Mouse (Mus musculus) ES-E14 (cell line): Measurements from ENCODE around the gene Supt5.

Source experiments
- CHD2 ChIP-seq: IDR thresholded peaks from 2 replicates; pipeline ENCODE4 v1.6.1; 2014; ENCODE audit warnings: mild to moderate bottlenecking, low read depth, low read length, inconsistent platforms
- HCFC1 ChIP-seq: IDR thresholded peaks from 2 replicates; pipeline ENCODE4 v1.6.1; 2012; ENCODE audit warnings: low read length, inconsistent platforms, borderline replicate concordance; ENCODE audit not compliant: insufficient read depth
- MAFK ChIP-seq: IDR thresholded peaks from 2 replicates; pipeline ENCODE4 v1.6.1; 2014; ENCODE audit warnings: mild to moderate bottlenecking, low read depth, low read length, inconsistent platforms; ENCODE audit not compliant: insufficient read depth
- ZC3H11A ChIP-seq: IDR thresholded peaks from 2 replicates; pipeline ENCODE4 v1.6.1; 2012; ENCODE audit warnings: low read depth, mild to moderate bottlenecking, inconsistent platforms, low read length, borderline replicate concordance
- ZNF384 ChIP-seq: IDR thresholded peaks from 2 replicates; pipeline ENCODE4 v1.6.1; 2012; ENCODE audit warnings: low read depth, low read length, inconsistent platforms

DNA sequence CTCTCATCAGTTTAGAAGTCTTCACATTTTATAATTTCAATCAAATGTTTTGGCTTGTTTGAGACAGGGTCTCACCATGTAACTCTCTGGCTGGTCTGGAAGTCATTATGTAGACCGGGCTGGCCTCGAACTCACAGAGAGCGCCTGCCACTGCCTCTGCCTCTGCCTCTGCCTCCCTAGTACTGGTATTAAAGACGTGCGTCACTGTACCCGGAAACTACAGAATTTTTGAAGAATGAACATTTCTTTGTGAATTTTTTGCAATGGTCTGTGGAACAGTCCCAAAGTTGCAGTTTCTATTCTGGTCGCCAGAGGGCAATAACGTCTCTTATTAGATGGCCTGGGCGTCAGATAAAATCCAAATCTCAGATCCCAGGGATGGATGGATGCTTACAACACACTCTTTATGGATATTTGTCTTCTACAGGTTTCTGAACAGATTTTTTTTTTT, 34.6 kb upstream of the Supt5 start:
- TF ChIP-seq ZC3H11A (peak; percentile 80), ZNF384 (peak; percentile 78), CHD2 (no peak), HCFC1 (no peak), MAFK (no peak)
